Mouse (Mus musculus) urinary bladder, adult 2 months (tissue): Measurements from ENCODE around the gene Me1. TPM values are rescaled to one million over a fixed set of nuclear protein-coding genes. Genes with fewer than 3 reads are reported as not detected.

Source experiments
- DNase-seq: peaks from one replicate; pipeline ENCODE4 v3.0.0; 2022; ENCODE audit warnings: low spot score
- polyA plus RNA-seq: library from polyadenylated mRNA; depleted of rRNA; stranded (reverse); fragments of >200 nt; gene quantifications from 2 replicates; pipeline ENCODE4 v1.2.3, GENCODE M21; 2012; rRNA removed

The Me1 gene
- polyA plus RNA-seq, result 120 and 127 TPM in 2 replicates

- peak; percentile 62 for DNase-seq
These were observed at the start of gene Me1 for GRCm38 (mm10) chr9:86695818-86696261. Gene Me1 (minus strand): TSS chr9:86695953.

GRCm38 (mm10) chr9:86744041-86744440, 48.3 kb upstream of the Me1 start:
- DNase-seq, result no peak

- DNase-seq, result no peak
These were observed 47.5 kb upstream of the Me1 start, which contains the start of gene Prss35 for GRCm38 (mm10) chr9:86742959-86743911. Gene Prss35 (plus strand): TSS chr9:86743649.

- DNase-seq, result no peak
These were observed 44.2 kb upstream of the Me1 start for GRCm38 (mm10) chr9:86739971-86740370.

GRCm38 (mm10) chr9:86738801-86739200, 43.0 kb upstream of the Me1 start:
- DNase-seq, result no peak

- no peak for DNase-seq
These were observed 42.3 kb upstream of the Me1 start for GRCm38 (mm10) chr9:86738067-86738466.

GRCm38 (mm10) chr9:86736991-86737390, 41.2 kb upstream of the Me1 start:
- no peak for DNase-seq

GRCm38 (mm10) chr9:86734795-86735194, 39.0 kb upstream of the Me1 start:
- no peak for DNase-seq

GRCm38 (mm10) chr9:86734357-86734756, 38.6 kb upstream of the Me1 start:
- no peak for DNase-seq

- DNase-seq, result no peak
These were observed 34.1 kb upstream of the Me1 start for GRCm38 (mm10) chr9:86729811-86730210.

- no peak for DNase-seq
These were observed 33.3 kb upstream of the Me1 start for GRCm38 (mm10) chr9:86729084-86729483.

- DNase-seq, result no peak
These were observed 32.6 kb upstream of the Me1 start for GRCm38 (mm10) chr9:86728214-86728814.

- no peak for DNase-seq
These were observed 30.6 kb upstream of the Me1 start for GRCm38 (mm10) chr9:86726381-86726720.

GRCm38 (mm10) chr9:86725604-86726380, 30.0 kb upstream of the Me1 start:
- DNase-seq, result no peak

- no peak for DNase-seq
These were observed 29.3 kb upstream of the Me1 start for GRCm38 (mm10) chr9:86725066-86725465.

GRCm38 (mm10) chr9:86720794-86721193, 25.0 kb upstream of the Me1 start:
- DNase-seq, result no peak

GRCm38 (mm10) chr9:86720227-86720626, 24.5 kb upstream of the Me1 start:
- DNase-seq, result no peak

- DNase-seq, result no peak
These were observed 21.4 kb upstream of the Me1 start for GRCm38 (mm10) chr9:86717119-86717518.

- DNase-seq, result no peak
These were observed 20.8 kb upstream of the Me1 start for GRCm38 (mm10) chr9:86716540-86716939.

- no peak for DNase-seq
These were observed 18.3 kb upstream of the Me1 start for GRCm38 (mm10) chr9:86714089-86714488.

- no peak for DNase-seq
These were observed 16.9 kb upstream of the Me1 start for GRCm38 (mm10) chr9:86712648-86713047.

GRCm38 (mm10) chr9:86710091-86710634, 14.4 kb upstream of the Me1 start:
- no peak for DNase-seq
